Mouse (Mus musculus) activated CD4-positive, CD25-positive, alpha-beta regulatory T cell, adult 4 months (primary cell): Measurements from ENCODE around the gene Mmp15. TPM values are rescaled to one million over a fixed set of nuclear protein-coding genes. Genes with fewer than 3 reads are reported as not detected.

Experiments used
- ATAC-seq: one replicate; pipeline ENCODE4 v1.8.0; 2017
- polyA plus RNA-seq, 2 experiments: library from polyadenylated mRNA; unstranded; fragments of 100-300 nt; shearing (Covaris generic); gene quantifications; one replicate each; pipeline ENCODE4 v1.2.1; 2017

The Mmp15 gene
- polyA plus RNA-seq, 2 experiments from 2014 or later, result 0.95 to 1.6 TPM

DNA sequence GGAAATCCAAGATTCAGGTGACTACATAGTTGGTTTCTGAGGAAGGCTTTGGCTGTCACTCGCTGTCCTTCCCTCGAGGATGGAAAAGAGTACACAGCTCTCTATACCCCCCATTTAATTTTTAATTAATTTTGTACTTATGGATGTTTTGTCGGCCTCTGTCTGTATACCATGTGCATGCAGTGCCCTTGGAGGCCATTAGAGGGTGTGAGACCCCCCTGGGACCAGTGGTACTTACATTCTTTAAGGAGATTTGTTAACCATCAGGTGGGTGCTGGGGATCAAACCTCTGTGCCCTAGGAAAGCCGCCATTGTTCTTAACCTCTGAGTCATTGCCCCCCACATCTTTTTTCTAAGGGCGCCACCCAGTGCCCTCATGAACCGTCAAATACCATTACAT, 7.4 kb upstream of the Mmp15 start:
- no peak for ATAC-seq

DNA sequence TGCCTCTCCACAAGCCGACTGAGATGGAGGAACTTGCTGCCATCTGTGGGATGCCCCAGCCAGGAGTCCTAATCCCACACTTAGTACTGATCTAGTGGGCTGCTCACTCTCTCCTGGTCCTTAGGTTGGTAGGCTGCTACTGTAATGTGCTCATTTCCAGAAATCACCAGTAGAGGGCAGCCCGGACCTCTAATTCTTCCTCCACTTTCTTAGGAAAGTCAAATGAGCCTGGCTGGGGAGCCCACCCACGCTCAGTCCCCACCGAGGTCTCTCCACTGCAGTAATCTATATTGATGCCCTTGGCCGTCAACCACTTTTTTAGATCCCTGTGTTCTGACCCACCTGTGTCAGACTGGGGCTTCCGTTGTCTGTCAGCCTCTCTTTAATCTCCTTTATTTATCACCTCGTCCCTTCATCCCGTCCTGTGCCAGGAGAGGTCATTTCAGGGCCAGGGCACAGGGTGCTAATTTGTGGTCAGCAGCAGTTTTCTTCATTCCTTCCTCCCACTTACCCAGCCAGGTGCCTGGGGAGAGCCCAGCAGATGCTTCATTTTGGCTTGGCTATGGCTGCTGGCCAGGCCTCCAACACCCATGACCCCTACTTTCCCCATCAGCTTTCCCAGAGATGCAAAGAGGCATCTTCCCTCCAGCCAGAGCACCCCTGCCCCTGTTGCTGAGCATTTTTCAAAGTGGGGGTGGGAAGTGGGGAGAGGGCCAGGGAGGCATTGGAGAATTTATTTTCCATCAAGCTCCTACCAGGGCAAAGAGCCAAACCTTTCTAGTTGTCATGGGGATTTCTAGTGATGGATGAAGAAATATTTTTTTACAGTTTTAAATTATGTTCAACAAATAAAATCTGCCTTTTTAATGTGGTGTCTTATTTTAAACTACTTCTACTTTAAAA, 5.2 kb upstream of the Mmp15 start:
- ATAC-seq, result peak; percentile 18

DNA sequence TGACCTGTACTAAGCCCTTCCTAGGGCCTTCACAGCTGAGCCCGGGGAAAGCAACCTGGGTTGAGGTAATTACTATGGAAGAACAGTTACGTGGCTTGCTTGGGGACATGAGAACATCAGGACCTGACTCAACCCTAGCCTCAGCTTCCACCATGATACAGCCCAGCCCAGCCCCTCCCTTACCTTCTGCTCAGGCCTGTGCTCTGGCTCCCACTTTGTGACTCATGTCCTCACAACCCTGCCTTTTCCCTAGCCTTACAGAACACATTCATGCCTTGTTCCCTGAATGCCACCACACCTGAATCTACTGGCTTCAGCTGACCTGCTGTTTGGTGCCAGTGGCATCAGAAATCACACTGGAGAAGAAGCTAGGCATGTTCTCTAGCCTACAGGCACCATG, 3.7 kb upstream of the Mmp15 start:
- no peak for ATAC-seq

DNA sequence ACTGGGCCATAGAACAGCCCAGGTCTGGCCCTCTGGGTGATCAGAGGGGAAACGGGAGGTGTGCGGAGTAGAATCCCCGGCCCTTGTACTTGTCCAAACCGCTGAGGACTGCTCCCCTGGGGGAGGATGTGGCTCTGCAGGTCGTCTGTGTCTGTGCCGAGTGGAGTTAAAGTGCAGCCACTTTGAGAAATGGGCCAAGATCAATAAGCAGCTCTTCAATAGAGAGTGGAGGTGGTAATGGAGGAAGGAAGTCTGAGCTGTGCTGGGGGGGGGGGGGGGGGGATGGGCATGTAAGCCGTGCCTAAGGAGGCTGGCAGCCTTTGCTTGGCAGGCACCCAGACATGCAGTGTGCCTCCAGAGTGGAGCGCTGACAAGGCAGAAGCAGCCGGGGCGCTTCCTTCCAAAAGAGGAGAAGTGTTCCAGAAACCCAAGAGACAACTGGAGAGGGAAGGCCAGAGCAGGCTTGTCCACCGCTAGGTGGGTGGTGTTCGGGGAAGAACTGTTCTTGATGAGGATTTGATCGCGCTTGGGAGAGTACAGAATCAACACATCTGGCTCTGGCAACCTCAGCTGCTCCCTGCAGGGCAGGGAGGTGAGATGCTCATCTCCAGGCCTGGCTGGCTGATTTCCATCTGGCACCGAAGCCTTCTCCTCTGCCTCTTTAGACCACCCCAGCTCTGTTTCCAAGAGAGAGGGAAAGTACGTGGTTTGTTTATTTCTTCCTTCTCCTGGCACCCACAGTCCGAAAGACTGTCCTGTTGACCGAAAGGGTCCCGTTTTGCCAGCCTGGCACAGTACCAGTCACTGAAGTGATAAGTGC, 3.0 kb upstream of the Mmp15 start:
- ATAC-seq, result peak; percentile 64

DNA sequence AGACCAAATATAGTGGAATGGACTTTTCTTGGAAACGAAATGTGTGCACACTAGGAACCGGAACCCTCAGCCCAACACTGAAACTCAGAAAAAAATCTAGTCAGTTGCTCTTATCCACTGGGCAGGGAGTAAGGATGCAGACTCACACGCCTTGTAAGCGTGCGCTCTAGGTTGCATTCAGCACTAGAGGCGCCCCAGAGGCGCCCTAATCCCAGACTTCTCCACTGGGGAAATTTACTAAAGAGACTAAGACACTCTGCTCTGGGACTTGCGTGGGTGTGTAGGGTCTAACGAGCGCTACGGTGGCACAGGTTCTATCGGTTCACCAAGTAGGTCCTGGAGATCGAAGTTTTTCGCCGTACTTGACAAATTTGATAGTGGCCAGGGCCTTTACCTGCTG, 607 bp upstream of the Mmp15 start:
- no peak for ATAC-seq

DNA sequence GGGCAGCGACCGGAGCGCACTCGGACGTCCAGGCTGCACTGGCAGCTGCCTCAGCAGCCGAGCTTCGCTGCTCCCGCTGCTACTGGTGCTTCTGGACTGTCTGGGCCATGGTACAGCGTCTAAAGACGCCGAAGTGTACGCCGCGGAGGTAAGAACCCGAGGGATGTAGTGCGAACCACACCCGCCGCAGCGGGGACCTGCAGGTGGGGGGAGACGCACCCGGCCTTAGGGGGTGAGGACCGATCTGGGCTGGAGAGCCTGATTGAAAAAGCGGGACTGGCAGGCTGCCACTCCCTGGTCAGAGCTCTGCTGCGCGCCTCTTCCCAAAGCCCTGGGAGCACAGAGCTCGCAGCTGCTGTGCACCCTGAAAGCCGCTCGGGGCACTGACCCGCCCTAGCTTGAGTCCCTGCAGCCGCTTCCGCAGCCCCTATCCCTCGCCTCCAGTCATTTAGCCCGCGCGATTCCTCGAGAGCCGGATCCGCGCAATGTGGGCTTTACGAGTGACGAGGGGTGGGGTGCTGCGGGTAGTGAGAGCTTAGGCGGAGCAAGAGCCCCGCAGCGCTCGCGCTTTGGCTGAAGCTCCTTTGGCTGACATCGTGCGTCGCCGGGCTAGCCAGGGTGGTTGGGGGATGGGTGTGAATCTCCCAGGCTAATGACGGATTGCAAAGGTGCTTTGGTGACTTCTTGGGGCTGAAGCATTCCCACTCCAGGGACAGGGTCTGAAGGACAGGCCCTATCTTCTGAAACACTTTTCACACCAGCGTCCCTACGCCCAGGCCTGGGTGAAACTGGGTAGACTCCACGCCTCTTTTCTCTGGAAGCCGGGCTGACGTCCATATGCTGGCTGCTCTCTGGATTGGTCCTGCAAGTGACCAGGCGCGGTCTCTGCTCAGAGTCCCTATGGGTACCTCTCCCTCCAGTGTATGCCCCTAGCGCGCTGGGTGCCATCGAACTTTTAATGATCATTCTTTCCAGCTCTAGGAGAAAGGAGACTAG, 1.1 kb downstream of the Mmp15 start:
- ATAC-seq, result no peak

DNA sequence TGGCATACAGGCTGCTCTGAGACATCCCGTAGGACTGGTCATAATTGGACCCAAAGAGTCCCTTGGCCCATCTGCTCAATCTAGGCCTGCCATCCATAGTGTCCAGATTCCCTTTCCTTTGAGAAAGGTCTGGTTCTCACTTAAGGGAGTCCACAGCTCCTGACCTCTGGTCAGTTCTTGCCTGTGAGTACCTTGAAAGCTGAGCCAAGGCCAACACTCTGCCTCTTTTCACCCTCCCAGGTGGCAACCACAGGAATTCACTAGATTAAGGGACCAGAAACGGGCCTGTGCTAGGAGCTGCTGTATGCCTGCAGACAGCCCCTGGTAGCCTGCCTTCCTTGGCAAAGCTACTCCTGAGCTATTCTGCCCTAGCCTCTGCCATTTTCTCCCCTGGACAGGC, 2.5 kb downstream of the Mmp15 start:
- ATAC-seq, result no peak

DNA sequence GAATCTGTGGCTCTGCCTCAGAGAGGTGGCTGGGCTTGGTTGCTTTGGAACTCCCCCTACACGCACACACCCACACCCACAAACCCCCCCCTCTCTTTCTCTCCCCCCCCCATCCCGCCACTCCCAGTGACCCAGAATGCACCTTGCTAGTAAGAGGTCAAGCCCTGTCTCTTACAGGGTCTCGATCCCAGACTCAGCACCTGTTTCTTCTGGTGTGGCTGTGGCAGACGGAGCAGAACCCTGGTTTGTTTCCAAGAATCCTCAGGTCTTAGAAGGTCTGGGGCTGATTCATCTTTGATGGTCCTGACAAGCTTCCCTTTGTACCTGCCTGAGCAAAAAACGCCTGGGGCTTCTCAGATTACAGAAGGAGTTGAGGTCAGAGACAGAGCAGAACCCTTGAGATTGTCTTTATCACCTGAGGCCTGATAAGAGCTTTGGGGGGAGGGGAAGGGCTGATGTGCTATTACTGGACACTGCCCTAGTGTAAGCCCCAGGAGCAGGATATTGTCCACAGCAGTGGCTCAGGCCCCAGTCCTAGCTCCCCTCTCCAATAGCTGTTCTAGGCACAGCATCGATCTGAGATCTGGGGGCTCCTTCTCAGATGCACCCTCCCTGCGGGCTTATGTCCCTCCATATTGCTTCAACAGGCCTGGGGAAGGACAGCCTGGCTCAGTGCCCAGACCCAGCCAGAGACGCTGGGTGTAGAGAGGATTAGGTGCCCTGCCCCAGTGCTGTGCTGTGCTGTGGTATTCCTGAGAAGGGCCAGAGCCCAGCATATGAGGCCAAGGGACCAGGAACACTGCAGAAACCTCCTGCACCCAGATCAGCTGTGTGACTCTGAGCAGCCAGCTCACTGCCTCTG, 6.7 kb downstream of the Mmp15 start:
- no peak for ATAC-seq

DNA sequence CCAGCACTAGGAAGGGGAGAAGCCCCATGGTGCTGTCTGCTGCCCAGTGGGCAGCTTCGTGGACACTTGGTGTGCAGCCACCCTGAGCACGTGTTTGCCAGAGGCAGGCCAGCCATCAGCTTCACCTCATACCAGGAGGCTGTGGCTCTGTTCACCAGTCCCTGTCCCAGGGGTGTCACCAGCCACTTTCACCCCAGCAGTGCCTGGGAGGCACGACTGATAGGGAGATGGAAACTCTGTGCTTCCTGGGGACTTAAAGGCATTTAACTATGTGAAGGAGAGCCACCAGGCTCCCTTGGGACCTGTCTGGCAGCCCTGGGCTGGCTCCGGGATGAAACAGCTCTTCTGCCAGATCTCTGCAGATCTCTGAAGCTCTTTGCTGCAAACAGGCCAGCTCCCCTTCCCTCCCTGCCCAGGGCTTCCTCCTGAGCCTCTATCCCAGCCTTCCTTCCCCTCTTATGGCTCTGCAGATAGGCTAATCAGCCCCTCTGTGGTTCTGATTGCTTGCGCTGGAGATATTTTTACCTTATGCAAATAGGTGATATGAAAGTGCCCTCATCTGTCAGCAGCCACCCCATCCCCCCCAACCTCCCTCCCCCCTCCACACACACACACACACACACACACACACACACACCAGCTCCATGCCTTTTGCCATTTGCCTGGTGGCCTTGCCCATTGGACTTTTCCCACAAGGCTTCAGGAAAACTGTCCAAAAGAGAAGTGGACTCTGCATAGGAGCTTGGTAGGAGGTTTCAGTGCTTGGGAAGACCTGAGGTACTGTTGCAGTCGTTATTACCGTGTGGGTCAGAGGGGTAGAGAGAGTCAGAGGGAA, 8.3 kb downstream of the Mmp15 start:
- ATAC-seq, result no peak

DNA sequence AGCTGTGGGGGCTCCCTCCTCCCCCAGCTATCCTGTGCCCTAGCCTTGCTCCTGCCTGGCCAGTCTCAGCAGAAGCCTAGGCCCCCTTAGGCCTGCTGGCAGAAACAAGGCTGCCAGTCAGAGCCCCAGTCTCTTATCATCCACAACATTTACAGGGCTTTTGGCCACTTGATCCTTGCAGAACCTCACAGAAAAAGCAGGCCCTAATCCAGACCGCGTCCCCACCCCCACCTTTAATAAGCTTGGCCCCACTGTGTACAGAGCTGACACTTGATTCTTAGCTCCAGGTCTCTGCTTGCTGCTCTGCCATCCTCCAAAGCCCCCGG, 8.9 kb downstream of the Mmp15 start:
- ATAC-seq, result no peak

DNA sequence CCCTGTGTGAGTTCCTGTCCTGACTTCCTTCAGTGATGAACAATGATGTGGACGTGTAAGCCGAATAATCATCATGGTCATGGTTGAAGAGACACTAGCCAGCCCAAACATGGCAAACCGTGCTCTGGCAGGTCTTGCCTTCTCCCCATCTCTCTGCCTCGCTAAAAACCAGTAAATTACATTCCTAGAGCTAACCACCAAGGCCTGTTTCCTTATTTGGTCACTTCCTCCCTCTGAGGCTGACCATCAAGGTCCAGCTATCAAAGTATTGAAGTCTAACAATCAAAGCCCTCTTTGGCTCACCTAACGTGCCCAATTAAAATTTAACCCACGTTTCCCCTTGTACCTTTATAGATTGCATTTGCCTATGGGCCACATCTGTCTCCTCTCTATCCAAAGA, 10.2 kb downstream of the Mmp15 start:
- ATAC-seq, result no peak

DNA sequence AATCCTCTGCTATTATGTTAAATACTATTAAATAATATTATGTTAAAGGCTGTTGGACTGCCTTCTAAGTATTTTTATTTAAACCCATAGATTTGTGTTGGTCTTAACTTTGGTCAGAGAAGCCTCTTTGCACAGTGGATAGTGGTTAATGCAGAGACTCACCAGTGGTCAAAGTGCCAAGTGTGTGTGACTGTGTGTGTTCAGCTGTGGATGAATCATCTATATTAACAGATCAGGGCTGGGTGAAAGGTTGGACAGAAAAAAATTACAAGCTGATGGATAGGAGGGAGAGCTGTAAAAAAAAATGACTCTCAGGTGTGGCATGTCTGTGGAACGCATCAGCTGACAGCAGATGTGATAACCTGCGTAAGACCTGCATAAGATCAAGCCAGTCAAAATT, 11.8 kb downstream of the Mmp15 start:
- ATAC-seq, result no peak

DNA sequence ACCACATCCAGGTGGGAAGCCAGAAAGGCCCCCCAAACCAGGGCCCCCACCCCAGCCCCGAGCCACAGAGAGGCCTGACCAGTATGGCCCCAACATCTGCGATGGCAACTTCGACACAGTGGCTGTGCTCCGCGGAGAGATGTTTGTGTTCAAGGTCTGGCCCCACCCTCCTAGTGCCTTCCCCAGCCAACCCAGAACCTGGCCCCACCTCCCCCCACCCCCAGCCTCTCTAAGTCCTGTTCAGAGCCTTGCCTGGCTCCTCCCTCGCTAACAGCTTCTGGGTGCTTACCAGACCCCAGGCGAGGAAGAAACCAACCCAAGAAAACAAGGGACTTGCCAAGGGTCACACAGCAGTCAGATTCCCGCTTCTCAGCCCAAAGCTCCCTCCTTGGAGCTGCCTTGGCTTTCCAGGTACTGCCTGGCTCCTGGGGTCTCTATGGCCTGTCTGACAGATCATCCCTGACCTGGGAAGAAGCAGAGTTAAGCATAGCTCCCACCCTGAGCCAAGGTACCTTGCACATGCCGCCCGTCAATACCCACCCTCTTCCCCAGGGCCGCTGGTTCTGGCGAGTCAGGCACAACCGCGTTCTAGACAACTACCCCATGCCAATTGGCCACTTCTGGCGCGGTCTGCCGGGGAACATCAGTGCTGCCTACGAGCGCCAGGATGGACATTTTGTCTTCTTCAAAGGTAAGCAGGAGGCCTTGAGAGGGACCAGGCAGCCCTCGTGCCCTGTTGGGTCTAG, 17.7 kb downstream of the Mmp15 start:
- ATAC-seq, result peak; percentile 84

DNA sequence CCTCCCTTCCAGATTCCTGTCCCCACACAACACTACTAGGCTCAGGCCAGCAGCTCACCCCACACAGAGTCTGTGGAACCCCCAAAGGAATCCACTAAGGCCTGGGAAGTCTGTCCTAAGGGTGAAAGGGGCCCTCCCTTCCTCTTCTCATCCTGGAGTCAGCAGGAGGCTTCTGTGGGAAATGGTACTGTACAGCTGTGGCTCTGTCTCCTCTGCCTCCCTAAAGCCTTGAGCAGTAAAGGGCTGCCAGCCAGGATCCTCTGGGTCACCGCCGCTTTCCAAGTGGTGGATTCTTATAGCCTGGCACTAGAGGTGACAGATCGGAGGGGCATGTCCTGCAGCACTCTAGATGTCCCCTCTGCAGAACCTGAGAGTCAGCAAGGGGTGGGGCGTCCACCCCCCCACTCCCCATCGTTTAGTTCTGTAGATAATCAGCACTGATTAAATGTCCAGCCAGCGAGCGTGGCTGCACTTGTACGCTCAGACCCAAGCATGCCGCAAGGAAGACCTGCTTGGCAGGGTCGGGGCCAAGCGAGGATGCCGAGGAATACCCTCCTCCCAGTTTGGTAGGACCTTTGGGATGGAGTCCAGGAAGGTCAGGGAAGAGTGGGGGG, 21.4 kb downstream of the Mmp15 start:
- no peak for ATAC-seq

DNA sequence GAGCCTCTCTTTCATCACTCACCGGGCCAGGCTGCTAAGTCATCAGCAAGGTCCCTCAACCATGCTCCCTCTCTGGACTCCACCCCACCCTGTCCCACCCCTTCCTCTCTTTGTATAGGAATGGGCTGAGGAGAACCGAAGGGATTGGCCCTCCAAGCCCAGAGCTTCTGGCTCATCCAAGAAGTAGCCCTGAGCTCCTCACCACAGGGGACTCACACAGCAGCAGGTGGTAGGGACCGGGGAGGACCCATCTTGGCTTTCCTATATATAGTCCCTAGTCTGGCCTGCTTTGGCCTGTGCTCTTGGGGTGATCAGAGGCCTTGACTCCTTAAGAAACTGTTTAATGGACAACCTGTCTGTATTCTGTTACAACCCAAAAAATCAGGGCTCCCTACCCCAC, 22.4 kb downstream of the Mmp15 start:
- no peak for ATAC-seq

DNA sequence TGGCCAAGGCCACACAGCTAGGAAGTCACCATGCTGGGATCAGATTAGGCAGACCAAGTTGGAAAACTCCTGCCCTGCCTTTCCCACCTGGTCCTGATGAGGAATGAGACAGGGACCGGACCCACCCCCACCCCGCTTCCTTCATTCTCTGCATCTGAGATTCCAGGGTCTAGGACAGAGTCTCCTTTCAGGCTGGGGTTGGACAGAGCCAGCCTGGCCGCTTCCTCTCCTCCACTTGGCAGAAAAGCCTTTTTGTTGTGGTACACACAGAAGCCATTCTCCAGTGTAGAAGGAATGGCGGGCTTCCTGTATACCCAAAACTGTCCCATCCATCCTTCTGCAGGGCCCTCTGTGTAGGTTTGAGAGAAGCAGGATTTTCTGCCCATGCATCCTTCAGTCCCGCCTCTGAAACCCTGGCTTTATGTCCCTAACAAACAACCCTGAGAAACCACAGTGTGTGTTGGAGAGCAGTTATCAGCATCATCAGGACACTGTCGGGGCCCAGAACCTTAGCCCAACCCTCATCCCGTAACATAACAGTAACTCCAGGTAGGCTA, 23.4 kb downstream of the Mmp15 start:
- no peak for ATAC-seq

DNA sequence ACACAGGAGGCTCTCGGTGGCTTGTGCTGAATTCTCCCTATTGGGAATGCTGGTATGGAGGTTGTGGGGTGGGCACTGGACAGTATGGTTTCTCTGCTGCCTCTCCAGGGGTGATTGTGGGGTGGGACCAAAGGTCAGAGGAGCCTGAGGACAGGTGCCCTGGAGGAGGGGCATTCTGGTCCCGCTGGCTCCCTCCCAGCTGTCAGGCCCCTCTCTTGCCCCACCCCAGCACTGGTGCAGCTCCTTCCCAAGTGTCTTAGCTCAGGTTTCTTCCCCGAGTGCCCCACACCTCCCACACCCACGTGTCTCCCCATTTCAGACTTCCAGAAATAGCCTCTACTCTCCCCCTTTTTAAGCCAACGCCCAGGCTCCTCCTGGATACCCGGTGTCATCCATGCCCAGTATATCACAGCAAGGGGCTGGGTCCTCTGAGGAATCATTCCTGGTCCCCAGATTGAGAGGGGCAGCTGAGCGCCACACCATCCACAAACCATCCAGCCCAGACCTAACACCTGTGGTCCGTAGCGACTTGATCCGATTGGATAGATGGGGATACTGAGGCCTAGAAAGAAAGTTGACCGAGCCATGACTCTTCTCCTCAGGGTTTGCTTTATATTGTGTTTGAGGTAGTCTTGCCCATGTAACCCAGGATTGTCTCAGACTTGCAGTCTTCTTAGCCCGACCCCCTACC, 24.4 kb downstream of the Mmp15 start:
- ATAC-seq, result no peak

DNA sequence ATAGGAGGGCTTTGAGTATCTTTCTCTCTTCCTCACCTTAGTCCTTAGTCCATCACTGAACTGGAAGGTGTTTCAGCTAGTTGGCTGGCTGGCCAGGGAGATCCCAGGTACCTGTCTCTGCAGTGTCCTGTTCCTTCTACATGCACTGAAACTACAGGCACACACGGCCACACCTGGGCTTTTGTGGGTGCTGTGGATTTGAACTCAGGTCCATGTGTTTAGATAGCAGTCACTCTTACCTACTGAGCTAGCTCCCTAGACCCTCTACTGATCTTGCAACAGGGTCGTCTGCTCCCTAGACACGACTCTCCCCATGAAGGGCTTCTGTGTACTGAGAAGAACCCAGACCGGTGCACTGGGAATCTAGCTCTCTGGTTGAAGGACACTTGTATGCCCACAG, 25.0 kb downstream of the Mmp15 start:
- ATAC-seq, result no peak

DNA sequence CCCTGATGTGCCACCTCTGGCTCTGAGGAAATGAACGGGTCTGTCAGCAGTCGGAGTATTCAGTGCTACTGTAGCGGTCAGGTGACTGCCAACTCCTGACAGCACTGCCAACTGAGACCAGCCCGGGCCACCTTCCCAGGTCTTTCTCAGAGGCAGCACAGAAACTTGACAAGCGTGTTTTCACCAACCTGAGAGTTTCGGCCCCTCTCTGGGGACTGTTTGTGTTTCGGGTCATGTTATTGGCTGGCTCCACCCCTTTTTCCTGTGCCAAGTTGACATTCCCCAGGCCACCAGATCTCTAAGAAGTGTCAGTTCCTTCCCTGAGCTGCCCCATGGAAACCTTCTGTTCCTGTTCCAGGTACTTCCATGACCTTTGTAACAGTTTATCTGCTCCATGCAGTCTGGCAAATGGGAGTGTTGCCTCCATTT, 25.8 kb downstream of the Mmp15 start:
- no peak for ATAC-seq
